Mouse (Mus musculus) cortical plate, adult 2 months (tissue): ENCODE measurements around the gene Slpi.

Source experiments
- CTCF ChIP-seq: fragments of 200-500 bp; IDR thresholded peaks from 2 replicates; pipeline ENCODE4 v1.5.1; 2011; ENCODE audit warnings: mild to moderate bottlenecking, control low read depth, low read length; ENCODE audit not compliant: insufficient read depth; ENCODE audit errors: extremely low read depth
- POLR2A ChIP-seq: fragments of 200-500 bp; IDR thresholded peaks from 2 replicates; pipeline ENCODE4 v1.6.1; 2011; ENCODE audit warnings: mild to moderate bottlenecking, low read length, control low read depth; ENCODE audit not compliant: insufficient read depth; ENCODE audit errors: extremely low read depth

- TF ChIP-seq POLR2A: no peak
- no peak for TF ChIP-seq CTCF
These were observed 48.1 kb upstream of the Slpi start for GRCm38 (mm10) chr2:164436961-164437360.
